8 mouse cellular contexts compared by ENCODE assay signal in genomic region chr2:91456491-91457100, GRCm38 (mm10). TPM values are rescaled to one million over a fixed set of nuclear protein-coding genes. Genes with fewer than 3 reads are reported as not detected.
DNase-seq lines count a peak whose midpoint lies in the region; ATAC-seq and TF ChIP-seq lines count a peak whose summit lies in the region.

No protein-coding gene starts in this region.

- no peaks in the 10 kb centered on the region for H3K27me3 ChIP-seq in kidney, postnatal 0 days (ENCODE audit: insufficient read depth, low read length)
- no peaks in the 10 kb centered on the region for H3K27me3 ChIP-seq in embryonic facial prominence, embryonic 15.5 days
- H3K27me3 ChIP-seq in limb, embryonic 11.5 days (ENCODE audit: control insufficient read depth, insufficient read depth, low read length), result no peaks in the 10 kb centered on the region
- H3K27me3 ChIP-seq in neural tube, embryonic 14.5 days (ENCODE audit: control insufficient read depth, insufficient read depth, low read length), result 0 out of 2 replicates have a peak, but pooled peaks cover 4% of the 10 kb centered on the region

- no peak for ATAC-seq in kidney, postnatal 0 days (replicated peaks; ENCODE audit: low FRiP score, low read depth)
- no peak for ATAC-seq in embryonic facial prominence, embryonic 15.5 days (ENCODE audit: insufficient number of reproducible peaks, low FRiP score, low TSS enrichment, low read depth)
- ATAC-seq in limb, embryonic 11.5 days (ENCODE audit: insufficient number of reproducible peaks, low FRiP score, low TSS enrichment, low read depth), result no peak
- ATAC-seq in neural tube, embryonic 14.5 days (ENCODE audit: low read depth), result no peak

- H3K9ac ChIP-seq in kidney, postnatal 0 days (ENCODE audit: low read depth, low read length), result no peak overlapping the region
- no peak overlapping the region; the same call in 1 of the 2 replicates for H3K9ac ChIP-seq in embryonic facial prominence, embryonic 15.5 days
- peak overlapping the region; percentile 85 for H3K9ac ChIP-seq in limb, embryonic 11.5 days (ENCODE audit: low read length)
- no peak overlapping the region for H3K9ac ChIP-seq in neural tube, embryonic 14.5 days (replicated peaks; ENCODE audit: low read depth, low read length)

- no peak for DNase-seq in kidney, postnatal 0 days (ENCODE audit: low spot score)
- no peak for DNase-seq in kidney, postnatal 36 days
- DNase-seq in limb, embryonic 11.5 days (ENCODE audit: low spot score), result no peak
- DNase-seq in layer of hippocampus, postnatal 10 days (ENCODE audit: low spot score in 2 of 2), result no peak
- DNase-seq in testis, postnatal 10 days (ENCODE audit: low spot score), result no peak
- DNase-seq in urinary bladder, postnatal 36 days (ENCODE audit: low spot score in 2 of 2), result no peak

- peak overlapping the region; percentile 90; the same call in 1 of the 2 replicates for H3K27ac ChIP-seq in kidney, postnatal 0 days
- H3K27ac ChIP-seq in embryonic facial prominence, embryonic 15.5 days (replicated peaks), result peak overlapping the region; percentile 96
- H3K27ac ChIP-seq in limb, embryonic 11.5 days (replicated peaks; ENCODE audit: low read depth, low read length), result peak overlapping the region; percentile 83; the same call in 1 of the 2 replicates
- H3K27ac ChIP-seq in neural tube, embryonic 14.5 days (ENCODE audit: low read depth, low read length), result no peak overlapping the region

- no peaks in the 10 kb centered on the region for H3K9me3 ChIP-seq in kidney, postnatal 0 days (replicated peaks; ENCODE audit: low read length)
- H3K9me3 ChIP-seq in embryonic facial prominence, embryonic 15.5 days (replicated peaks), result no peaks in the 10 kb centered on the region
- H3K9me3 ChIP-seq in limb, embryonic 11.5 days (ENCODE audit: control insufficient read depth, low read length), result no peaks in the 10 kb centered on the region
- no peaks in the 10 kb centered on the region for H3K9me3 ChIP-seq in neural tube, embryonic 14.5 days (ENCODE audit: control insufficient read depth, low read length)

- H3K36me3 ChIP-seq in kidney, postnatal 0 days (ENCODE audit: insufficient read depth, low read length), result no peaks in the 10 kb centered on the region
- no peaks in the 10 kb centered on the region for H3K36me3 ChIP-seq in embryonic facial prominence, embryonic 15.5 days
- no peaks in the 10 kb centered on the region for H3K36me3 ChIP-seq in limb, embryonic 11.5 days (ENCODE audit: control insufficient read depth, insufficient read depth, low read length)
- H3K36me3 ChIP-seq in neural tube, embryonic 14.5 days (ENCODE audit: control insufficient read depth, insufficient read depth, low read length), result no peaks in the 10 kb centered on the region

- H3K4me1 ChIP-seq in kidney, postnatal 0 days (replicated peaks; ENCODE audit: insufficient read depth, low read length), result 0 out of 2 replicates have a peak, but pooled peaks cover 4% of the 10 kb centered on the region
- H3K4me1 ChIP-seq in embryonic facial prominence, embryonic 15.5 days, result peaks cover 28% of the 10 kb centered on the region
- H3K4me1 ChIP-seq in limb, embryonic 11.5 days (ENCODE audit: control insufficient read depth, insufficient read depth, low read length), result peaks cover 5% of the 10 kb centered on the region
- H3K4me1 ChIP-seq in neural tube, embryonic 14.5 days (ENCODE audit: control insufficient read depth, insufficient read depth, low read length), result peaks cover 8% of the 10 kb centered on the region

- WGBS in kidney, postnatal 0 days, result 57% methylated on average over 9 of the region's 9 CpGs
- 43% methylated on average over 9 of the region's 9 CpGs for WGBS in embryonic facial prominence, embryonic 15.5 days
- 51% methylated on average over 9 of the region's 9 CpGs for WGBS in limb, embryonic 11.5 days
- WGBS in neural tube, embryonic 14.5 days, result 46% methylated on average over 9 of the region's 9 CpGs

- no peak for TF ChIP-seq CTCF in kidney, postnatal 0 days (IDR thresholded peaks at IDR 0.05; ENCODE audit: low read depth)

- peak overlapping the region; percentile 96 for H3K4me2 ChIP-seq in kidney, postnatal 0 days (ENCODE audit: low read length)
- peak overlapping the region; percentile 84 for H3K4me2 ChIP-seq in embryonic facial prominence, embryonic 15.5 days (replicated peaks)
- peak overlapping the region; percentile 73 for H3K4me2 ChIP-seq in limb, embryonic 11.5 days (ENCODE audit: low read depth, severe bottlenecking)
- H3K4me2 ChIP-seq in neural tube, embryonic 14.5 days (ENCODE audit: low read depth, low read length), result peak overlapping the region; percentile 97

- no peak overlapping the region for H3K4me3 ChIP-seq in kidney, postnatal 0 days (replicated peaks; ENCODE audit: low read depth, low read length)
- peak overlapping the region; percentile 82 for H3K4me3 ChIP-seq in embryonic facial prominence, embryonic 15.5 days (replicated peaks)
- H3K4me3 ChIP-seq in limb, embryonic 11.5 days (ENCODE audit: low read depth, low read length), result peak overlapping the region; percentile 89; the same call in 1 of the 2 replicates
- peak overlapping the region; percentile 64; the same call in 1 of the 2 replicates for H3K4me3 ChIP-seq in neural tube, embryonic 14.5 days (ENCODE audit: low read depth, low read length)

RNA-seq across cellular contexts. Expression of gene Lrp4, which starts 0.7 kb away (rescaled TPM):
- polyA plus RNA-seq in kidney, postnatal 0 days (2015; fragmentation: Nextera tagmentation; extraction: Ambion mirVana), result 5.9 and 7.0 TPM in 2 replicates
- 11.1 and 12.0 TPM in 2 replicates for polyA plus RNA-seq in embryonic facial prominence, embryonic 15.5 days (2015; fragmentation: Nextera tagmentation; extraction: Ambion mirVana)
- polyA plus RNA-seq in limb, embryonic 11.5 days (2014; fragmentation: Nextera tagmentation; extraction: Ambion mirVana), result 5.3 and 5.4 TPM in 2 replicates
- 6.4 and 7.2 TPM in 2 replicates for polyA plus RNA-seq in neural tube, embryonic 14.5 days (2014; fragmentation: Nextera tagmentation; extraction: Ambion mirVana)
- 10 to 100 TPM; 36.2 to 40.1 TPM for total RNA-seq in layer of hippocampus, postnatal 10 days (2021)

RNA-seq across cellular contexts. Expression of gene 1110051M20Rik, which starts 12.1 kb away (rescaled TPM):
- polyA plus RNA-seq in kidney, postnatal 0 days (2015; fragmentation: Nextera tagmentation; extraction: Ambion mirVana), result 55.7 and 56.8 TPM in 2 replicates
- polyA plus RNA-seq in embryonic facial prominence, embryonic 15.5 days (2015; fragmentation: Nextera tagmentation; extraction: Ambion mirVana), result 61.0 and 68.0 TPM in 2 replicates
- polyA plus RNA-seq in limb, embryonic 11.5 days (2014; fragmentation: Nextera tagmentation; extraction: Ambion mirVana), result 75.3 and 81.9 TPM in 2 replicates
- polyA plus RNA-seq in neural tube, embryonic 14.5 days (2014; fragmentation: Nextera tagmentation; extraction: Ambion mirVana), result 149 and 163 TPM in 2 replicates
- 10 to 100 TPM; 92.9 to 96.2 TPM for total RNA-seq in layer of hippocampus, postnatal 10 days (2021)
